Mouse (Mus musculus) lung, postnatal 36 days (tissue): ENCODE measurements at regions not wholly inside any gene's neighbourhood (a gene's known extent, or its start where the extent isn't known, plus 50 kb on each side); places are given as distances from the start of the nearest gene placed in this dataset.

Experiments used
- DNase-seq: peaks from one replicate; pipeline ENCODE4 v3.0.0; 2022; ENCODE audit warnings: mixed read lengths

DNA sequence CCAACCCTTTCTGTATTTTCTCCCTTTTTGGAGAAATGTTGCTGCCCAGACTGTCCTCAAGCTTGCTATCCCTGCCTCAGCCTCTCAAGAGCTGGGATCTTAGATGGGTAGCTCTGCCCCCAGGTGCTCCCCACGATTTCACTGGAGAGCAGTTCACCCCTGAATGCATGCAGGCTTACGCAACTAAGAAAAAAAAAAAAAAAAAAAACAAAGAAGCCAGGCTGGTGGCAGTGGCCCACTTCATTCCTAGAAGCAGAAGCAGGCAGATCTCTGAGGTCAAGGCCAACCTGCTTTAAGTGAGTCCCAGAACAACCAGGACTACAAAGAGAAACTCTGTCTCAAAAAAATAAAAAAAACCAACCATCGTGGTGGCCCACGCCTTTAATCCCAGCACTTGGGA, 51.2 kb upstream of the Fbxo11 start:
- no peak for DNase-seq

DNA sequence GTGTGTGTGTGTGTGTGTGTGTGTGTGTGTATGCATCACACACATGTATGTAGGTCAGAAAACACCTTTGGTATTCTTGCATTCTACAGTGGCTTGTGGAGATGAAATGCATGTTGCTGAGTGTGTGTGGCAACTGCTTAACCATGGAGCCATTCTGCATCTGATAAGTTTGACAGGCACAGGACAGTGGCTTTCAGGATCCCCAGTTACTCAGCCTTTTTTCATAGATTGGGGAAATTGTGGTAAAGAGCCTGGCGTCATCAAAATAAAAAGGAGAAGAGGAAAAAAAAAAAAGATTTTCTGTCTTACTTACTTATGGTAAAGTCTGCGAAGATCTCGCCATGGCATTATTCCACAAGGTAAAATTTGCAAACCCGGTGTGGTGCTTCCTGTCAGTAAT, 53.6 kb upstream of the Fbxo11 start:
- DNase-seq = peak; percentile 16

DNA sequence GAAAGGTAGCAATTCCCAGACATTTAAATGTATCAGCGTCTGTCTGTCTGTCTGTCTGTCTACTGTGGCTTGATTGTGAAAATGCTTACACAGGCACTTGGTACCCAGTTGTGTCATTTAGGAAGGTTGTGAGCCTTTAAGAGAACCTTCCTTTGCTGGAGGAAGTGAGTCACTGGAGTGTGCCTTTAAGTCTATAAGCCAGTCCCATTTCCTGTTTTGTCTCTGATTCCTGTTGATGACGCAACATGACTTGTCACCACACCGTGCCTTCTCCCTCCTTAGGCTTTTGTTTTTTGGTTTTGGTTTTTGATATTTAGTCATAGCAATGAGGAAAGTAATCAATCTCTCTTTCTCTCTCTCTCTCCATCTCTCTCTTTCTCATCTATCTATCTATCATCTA, 58.6 kb upstream of the Fbxo11 start:
- DNase-seq = peak; percentile 43

DNA sequence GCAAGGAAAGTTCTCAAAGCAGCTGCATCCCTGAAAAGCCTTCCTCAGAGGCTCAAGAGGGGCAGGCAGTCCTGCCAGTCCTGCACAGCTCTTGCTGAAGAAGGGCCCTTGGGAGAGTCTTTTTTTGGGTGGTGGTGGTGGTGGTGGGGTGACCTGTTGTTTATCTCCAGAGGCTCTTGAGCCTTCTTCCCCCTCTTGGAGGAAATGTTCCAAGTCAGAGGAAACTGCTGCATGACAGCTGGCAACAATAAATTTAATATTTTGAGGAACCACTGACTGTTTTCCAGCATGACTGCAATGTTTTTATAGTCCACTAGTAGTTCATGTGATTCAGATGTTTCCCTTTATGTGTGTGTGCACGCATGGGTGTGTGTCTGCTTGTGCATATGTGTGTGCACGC, 62.0 kb upstream of the Fbxo11 start:
- no peak for DNase-seq

DNA sequence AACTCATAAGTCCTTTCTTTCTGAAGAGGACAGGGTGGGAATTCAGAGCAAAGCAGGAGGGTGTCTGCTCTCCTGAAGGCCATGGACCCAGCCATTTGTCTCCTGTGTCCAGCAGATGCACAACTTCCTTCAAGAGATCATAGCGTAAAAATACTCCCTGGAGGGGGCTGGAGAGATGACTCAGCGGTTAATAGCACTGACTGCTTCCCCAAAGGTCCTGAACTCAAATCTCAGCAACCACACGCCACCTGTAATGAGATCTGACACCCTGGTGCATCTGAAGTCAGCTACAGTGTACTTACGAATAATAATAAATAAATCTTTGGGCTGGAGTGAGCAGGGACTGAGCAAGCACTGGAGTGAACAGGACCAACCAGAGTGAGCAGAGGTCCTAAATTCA, 66.2 kb upstream of the Fbxo11 start:
- DNase-seq = no peak

DNA sequence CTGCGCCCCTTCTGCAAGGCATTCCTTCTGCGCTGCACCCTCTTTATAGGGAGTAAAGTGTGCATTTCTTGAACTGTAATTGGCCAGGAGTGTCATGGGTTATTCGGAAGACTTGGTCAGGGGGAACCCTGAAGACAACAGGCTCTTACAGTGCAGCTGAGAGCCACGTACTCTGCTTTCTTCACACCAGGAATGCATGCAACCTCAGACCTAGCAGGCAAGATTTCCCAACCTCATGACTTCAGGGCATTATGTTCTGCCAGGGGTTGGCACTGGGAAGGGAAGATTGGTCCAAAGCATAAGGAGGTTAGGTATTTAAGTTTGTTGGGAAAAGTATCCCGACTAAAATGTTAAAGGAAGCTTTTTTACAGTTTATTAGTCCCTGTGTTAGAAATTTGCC, 66.9 kb upstream of the Fbxo11 start:
- DNase-seq = no peak

DNA sequence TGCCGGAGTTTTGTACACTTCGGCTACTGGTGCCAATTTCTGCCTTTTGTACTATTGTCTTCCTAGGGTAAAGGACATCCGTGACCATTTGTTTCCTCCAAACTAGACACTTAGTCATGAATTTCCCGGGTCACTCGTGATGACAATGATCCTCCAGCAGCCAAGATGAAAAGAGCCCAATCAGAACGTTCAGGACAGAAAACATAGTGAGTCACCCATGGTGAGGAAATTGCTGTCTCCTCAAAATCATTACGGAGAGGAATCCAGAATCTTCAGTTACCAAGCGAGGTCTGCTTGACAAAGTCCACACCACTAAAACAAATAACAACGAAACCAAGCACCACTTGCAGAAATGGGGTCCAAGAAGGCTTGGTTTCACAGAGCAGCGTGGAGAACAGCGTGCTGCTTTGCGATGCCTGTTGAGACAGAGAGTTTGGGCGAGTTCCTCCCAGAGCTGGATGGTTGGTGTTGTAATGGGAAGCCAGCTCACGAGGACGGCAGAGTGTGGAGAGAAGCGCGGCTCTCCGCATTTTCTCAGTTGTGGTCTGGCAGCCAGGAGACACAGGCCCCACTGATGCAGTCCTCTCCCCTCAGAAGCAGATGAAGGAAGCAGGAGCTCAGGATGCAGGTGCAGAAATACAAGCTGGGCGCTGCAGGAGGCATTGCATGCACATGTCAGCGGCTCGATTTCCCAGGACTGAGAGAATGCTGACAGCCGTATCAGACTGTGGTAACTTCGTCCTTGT, 67.7 kb upstream of the Fbxo11 start:
- peak; percentile 33 for DNase-seq

DNA sequence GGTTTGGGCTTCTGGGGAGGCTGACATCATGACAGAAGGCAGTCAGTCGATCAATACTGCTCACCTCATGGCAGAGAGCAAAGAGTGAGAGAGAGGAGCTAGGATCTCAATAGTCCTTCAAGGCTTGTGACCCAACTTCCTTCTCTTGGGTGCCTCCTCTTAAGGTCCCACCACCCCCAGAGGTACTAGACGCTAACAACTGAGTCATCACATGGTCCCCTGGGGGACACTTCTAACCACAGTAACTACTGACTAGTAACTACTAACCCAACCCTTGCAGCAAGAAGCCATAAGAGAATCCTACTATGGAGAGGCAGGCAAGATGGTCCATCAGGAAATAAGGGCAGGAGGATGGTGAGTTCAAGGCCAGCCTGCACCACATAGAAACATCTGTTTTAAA, 69.5 kb upstream of the Fbxo11 start:
- DNase-seq = no peak

DNA sequence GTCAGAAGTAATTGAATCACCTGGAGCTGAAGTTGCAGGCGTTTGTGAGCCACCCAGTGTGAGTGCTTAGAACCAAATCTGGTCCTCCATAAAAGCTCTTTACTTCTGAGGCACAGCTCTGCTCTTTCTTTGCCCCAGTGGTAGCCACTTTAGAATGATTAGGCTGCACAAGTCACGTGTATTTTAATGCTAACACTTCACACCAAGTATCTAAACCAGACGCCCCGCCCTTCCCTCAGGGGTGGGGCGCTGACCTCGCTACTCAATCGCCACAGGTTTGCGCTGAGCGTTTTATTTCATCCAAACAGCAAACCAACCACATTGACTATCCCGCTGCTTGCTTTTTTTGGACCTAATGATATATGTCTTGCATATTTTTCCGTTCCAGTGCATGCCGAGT, 76.4 kb upstream of the Fbxo11 start:
- peak; percentile 63 for DNase-seq

DNA sequence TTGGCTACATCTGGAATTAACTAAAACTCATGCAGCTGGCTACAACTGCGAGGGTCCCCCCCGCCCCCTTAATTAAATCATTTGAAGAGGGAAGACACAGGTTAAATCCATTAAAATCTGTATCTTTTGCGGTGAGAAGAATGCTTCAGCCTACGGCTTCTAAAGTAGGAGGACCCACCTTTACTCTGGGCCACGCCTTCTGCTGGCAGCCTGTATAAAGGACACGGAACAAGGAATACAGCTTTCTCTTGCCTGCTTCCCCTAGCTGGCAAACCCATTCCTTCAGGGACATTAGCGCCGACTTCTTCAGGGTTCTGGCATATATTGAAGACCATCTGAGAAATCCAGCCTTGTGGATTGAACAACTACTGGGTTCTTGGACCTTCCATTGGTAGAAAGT, 76.9 kb upstream of the Fbxo11 start:
- no peak for DNase-seq

DNA sequence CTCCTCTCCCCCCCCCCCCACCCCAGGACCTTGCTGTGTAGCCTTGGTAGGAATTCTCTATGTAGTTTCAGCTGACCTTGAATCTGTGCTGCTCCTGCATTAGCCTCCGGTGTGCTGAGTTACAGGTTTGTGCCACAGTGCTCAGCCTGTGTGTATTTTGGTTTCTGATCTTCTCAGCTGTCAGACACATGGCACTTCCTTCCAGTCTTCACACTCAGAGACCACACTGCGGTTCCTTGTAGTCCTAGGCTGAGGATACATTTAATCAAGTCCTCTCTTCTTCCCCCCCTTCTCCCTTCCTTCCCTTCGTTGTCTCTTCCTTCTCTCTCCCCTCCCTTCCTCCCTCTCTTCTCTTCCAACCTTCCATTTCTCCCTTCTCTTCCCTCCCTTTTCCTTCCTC, 77.7 kb upstream of the Fbxo11 start:
- DNase-seq = no peak

DNA sequence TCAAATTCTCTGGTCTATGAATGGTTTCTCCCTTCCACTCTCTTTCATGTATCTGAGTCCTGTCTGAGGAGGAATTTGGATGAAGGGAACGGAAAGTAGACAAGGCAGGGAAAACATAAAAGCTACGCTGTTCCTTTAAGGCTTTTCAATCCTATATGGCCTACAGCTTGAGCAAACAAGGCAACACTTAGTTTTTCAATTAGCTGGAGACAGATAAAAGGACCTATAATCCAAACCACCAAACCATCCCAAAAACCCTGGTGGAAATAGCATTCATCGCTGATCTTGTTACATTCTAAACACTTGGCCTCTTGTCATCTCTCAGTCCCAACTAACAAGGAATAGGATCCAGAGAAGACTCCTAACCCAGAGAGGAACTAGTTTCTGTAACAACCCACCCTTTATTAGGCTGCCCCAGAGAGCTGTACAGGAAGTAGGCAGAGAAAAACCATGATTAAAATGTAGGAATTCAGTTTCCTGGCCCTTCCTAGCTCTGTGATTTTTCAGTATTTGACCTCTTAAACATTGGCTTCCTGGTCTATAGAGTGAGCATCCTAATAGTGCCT, 78.4 kb upstream of the Fbxo11 start:
- no peak for DNase-seq

DNA sequence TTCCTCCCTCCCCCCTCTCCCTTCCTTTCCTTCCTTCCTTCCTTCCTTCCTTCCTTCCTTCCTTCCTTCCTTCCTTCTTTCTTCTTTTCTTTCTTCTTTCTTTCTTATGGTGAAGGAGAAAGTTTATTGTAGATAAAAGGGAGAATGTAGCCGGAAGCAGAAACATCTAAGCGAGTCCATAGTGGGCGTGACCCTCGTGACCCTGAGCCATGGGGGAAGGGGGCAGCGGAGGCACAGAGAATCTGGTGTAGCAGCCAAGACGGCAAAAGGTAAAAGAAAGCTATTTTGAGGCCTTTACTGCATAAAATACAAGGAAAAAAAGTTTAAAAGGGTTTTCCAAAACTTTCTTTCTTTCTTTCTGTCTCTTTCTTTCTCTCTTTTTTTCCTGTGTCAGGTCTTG, 93.5 kb upstream of the Fbxo11 start:
- no peak for DNase-seq

DNA sequence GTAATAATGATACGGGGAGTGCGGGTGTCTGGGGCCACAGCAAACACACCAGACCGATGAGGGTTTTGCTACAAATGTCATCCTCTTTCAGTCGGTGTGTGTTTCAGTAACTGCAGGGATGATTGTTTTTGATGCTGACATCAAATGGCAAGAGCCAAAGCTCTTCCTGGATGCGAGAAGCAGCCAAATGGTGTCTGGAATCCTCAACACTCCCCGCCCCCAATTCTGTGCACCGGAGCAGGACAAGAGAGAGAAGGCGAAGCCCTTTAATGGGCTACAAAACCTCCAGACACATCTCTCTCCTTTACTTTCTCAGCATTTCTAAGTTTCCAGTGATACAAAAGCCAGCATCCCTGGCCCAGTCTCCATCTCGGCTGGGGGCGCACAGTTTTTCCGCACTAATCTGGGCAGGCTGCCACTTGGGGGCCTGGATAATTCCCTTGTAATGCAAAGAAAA, 94.1 kb upstream of the Fbxo11 start:
- no peak for DNase-seq

DNA sequence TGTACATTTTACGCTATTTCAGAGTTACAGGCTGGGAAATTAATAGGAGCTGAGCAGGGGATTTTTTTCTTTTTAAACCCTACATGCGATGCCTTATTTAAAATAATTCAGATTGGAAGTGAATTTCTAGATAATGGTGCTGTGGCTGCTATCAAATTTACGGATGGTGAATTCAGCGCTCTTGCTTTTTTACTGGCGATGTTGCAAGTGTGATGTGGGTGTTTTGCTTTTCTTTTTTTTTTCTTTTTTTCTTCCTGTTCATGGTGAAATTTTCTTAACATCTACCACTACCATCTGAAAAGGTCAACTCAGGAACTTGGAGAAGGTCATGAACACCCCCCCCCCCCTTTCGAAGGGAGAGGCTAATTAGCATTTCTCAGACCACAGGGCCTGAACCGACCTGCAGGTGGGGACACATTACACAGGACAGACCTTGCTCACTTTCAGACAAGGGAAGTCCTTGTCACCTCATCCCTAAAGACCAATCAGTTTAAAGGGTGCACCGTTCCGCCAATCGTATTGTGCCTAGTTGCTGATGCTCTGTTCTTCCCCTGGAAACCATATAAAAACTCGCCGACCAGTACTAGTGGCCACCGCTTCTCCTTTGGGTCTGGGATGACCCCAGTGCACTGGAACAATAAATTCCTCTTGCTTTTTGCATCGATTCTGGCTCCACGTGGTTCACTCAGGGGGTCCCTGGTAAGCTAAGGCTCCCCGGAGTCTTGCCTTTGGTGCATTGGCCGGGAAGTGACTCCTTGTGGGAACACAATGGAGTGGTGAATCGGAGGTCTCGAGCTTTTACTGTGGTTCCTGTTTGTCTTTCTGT, 95.0 kb upstream of the Fbxo11 start:
- DNase-seq = no peak

DNA sequence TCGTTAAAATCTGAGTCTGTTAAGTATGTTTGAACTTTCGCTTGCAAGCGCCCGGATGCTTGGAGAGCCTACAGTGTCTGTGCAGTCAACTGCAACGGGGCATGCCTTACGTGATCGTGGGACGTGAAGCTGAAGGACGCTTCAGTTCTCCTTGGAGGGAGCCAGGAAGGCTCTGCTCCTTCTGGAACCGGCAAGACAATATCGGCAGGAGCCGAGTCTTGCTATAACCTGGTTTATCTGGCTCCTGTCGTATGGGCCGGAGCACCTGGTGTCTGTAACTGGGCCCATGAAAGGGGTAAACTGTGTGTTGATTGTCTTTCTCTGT, 95.5 kb upstream of the Fbxo11 start:
- no peak for DNase-seq

DNA sequence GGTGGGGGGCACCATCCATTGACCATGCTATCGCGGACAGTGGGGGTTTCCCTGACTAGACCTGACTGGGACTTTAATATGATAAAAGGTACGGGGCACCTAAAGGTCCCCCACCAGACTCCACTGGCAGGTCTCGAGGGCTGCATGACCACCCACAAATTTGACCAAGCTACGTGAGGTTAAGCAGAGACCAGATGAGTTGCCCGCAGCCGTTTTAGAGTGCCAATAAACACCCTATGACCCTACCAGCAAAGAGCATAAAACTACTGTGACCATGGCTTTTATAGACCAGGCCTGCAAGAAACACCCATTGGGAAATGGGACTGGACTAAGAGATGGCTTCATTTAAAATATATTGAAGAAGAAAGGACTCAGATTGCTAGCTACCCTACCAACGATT, 96.7 kb upstream of the Fbxo11 start:
- DNase-seq = no peak

DNA sequence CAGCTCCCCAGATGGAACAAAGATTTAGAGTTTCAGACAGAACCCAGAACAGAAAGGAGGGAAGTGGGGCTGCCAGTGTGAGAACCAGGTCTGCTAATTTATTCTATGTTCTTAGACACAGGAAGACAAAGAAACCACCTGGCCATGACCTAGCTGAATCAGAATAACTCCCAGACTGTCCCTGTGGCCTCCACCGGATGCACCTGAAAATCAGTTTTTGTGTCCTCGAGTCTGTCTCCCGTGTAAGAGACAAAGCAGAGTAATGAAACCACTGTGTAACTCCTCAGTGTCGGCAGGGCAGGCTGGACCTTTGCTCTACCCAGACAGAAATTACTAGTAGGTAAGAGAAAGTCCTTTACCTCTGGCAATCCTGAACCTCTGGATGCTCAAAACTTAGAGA, 99.7 kb upstream of the Fbxo11 start:
- no peak for DNase-seq

DNA sequence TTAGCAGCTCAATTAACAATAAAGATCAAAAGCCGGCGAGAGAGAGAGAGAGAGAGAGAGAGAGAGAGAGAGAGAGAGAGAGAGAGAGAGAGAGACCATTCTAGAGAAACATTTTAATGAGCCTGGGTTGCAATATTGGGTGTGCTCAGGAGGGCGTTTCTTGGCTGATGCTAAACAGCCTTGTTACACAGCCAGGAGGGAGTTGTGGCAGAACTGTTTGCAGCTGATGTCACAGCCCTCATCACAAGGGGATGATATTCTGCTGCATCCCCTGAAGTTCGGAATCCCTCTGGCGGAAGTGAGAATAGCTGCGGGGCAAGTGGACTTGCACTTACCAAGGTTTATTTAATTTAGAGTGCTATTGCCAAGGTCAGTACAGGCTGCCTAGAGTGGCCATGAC, 100.7 kb upstream of the Fbxo11 start:
- no peak for DNase-seq

DNA sequence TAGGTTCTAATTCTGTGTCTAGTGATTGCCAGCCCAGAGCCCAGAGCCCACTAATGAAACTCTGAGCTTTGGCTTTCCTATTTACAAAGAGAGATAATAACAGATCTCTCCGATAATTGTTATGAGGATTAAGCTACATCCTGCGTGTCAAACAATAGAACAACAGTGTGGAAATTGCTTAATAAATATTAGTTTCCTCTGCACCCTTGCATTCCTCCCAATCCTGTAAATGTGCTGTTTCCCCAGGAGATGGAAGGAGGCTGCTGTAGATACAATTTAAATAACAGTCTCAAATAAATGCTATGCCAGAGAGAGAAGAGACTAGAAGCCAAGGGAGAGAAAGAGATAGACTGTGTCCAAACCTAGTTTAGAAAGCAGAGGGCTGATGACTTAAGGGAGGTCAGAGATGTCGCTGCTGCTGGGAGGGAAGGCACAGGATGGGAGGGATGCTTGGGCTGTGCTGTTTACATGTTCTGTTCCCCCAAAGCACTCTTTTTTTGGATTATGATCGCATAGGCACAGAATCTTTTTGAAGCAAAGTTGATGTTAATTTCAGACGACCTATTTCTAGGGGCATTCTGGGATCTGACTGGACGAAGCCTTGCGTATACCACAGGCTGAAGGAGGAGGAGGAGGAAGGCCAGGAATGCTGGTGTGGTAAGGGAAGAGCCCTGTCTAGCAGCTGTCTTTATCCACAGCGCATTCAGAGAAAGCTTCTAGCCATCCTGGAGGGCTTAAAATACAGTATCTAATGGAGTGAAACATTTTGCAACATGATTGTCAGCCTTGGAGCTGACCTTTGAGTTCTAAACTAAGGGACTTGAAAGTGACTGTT, 103.4 kb upstream of the Fbxo11 start:
- peak; percentile 56 for DNase-seq

DNA sequence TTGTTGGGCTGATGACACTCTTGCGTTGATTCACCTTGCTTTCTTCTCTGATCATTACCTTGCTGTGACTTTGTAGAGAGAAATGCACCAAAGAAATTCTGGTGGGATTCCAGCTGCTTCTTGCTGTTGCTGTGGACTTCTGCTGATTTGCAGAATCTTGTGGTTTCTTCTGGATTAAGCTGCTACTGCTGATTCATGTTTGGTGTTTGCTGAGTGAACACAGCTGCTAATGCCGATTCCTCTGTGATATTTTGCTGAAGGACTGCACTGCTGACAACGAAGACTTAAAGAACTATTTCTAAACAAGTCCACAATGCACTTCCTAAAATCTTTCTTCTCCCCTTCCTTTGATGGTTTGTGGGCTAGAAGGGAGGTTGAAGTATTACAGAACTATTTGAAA, 106.5 kb upstream of the Fbxo11 start:
- peak; percentile 34 for DNase-seq

DNA sequence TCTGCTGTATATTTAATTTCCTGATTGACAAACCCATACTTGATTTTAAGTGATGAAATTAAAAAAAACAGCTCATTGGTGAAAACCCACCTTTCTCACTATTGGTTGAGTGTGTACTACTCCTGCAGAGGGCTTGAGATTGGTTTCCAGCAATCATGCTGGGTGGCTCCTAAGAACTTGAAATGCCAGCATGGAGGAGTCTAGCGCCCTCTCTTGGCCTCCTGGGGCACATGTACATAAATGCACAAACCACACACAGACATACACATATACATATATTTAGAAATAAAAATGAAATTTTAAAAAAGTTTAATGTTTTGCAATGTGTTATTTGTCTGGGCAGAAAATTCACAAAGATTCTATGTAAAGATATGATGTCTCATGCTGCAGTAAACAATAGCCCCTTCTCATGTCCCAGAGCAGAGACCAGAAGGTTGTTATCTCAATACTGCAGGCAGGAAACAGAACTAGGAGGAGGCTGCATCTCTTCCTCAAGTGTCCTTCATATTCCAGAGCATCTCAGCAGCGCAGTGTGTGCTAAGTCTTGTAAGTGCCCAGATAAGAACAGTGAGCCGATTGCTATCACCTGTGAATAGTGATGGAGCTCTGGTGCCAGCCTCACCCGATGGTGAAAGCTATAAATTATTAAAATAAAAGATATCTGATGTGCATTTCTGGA, 108.4 kb upstream of the Fbxo11 start:
- peak; percentile 32 for DNase-seq

DNA sequence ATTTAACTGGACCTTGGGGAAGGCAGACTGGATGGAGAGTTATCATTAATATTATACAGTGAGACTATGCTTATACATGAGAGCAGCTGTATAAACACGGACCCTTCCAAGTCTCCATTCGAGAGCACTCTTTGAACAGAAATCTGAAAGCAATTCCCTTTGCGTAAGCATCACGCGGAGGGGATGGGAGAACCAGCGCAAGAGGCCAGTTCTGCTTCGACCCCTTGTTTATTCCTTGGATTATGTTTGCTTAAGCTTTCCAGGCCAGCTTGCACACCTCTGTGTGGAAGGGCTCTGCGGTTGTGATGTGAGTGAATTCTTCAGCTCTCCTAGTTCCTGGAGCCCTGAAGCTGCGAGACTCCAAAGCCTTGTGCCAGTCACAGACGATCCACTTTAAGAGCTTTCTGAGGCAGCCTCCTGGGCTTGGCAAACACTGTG, 109.2 kb upstream of the Fbxo11 start:
- DNase-seq = peak; percentile 42
